In the genomic region with DNA sequence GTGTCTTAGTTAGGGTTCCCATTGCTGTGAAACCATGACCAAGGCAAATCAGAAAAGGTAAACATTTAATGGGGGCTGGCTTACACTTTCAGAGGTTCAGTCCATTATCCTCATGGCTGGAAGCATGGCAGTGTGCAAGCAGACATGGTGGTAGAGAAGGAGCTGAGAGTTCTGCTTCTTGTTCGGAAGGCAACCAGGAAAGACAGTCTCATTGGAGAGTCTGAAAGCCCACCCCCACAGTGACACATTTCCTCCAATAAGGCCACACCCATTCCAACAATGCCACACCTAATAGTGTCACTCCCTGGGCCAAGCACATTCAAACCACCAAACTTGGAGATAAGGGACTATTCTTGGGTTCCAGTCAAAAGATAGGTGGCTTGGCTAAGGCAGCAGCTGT, we compare ENCODE assay signal across 33 mouse cellular contexts. TPM values are rescaled to one million over a fixed set of nuclear protein-coding genes. Genes with fewer than 3 reads are reported as not detected.
DNase-seq lines count a peak whose midpoint lies in the region; ATAC-seq and TF ChIP-seq lines count a peak whose summit lies in the region.
"Had no signal": no experiment of that assay in that cellular context is flagged by ENCODE, and none has a peak within 500 bp of the region (broad histone marks: within the 10 kb centered on the region; RNA-seq: fewer than 3 reads in every experiment).

No protein-coding gene starts in this region.

- peak; percentile 6 to 11 for DNase-seq in heart, adult 18-20 months
- peak; percentile 84 for DNase-seq in CH12.LX (ENCODE audit: extremely low read depth)
- no peak for DNase-seq in ES-E14 (ENCODE audit: low read depth, low spot score)
- no peak for DNase-seq in spleen, adult 12 weeks (ENCODE audit: low spot score)
- DNase-seq in adrenal gland, postnatal 4 days (ENCODE audit: low spot score in 2 of 2): no peak
- DNase-seq: adrenal gland, postnatal 14 days; cerebellum, adult 8-10 months; cerebellum, postnatal 36 days; embryo, embryonic 11 days; gastrocnemius, postnatal 14 days; kidney, adult 18-20 months; kidney, postnatal 36 days; lung, embryonic 14.5 days; lung, postnatal 14 days; midbrain, embryonic 14.5 days; retina, postnatal 1 day; right cerebral cortex, postnatal 14 days; thymus, adult 18-20 months; thymus, postnatal 36 days had no signal

- no peak for TF ChIP-seq CTCF in CH12.LX (conservative IDR thresholded peaks at IDR 0.05 in 1 of 2, IDR thresholded peaks at IDR 0.05 in 1 of 2; ENCODE audit: low read depth in 2 of 2, low read length in 2 of 2)

- no peaks in the 10 kb centered on the region for H3K36me3 ChIP-seq in heart, embryonic 12.5 days
- H3K36me3 ChIP-seq in CH12.LX (replicated peaks in 1 of 2; ENCODE audit: control insufficient read depth in 1 of 2, insufficient read depth in 1 of 2, low read length in 1 of 2) (peaks cover 0 to 20% of the 10 kb centered on the region in 2 experiments), ES-E14 (ENCODE audit: control insufficient read depth, insufficient read depth, low read length, poor library complexity, severe bottlenecking) (no peaks in the 10 kb centered on the region)
- H3K36me3 ChIP-seq: embryonic facial prominence, embryonic 12.5 days; limb, embryonic 12.5 days; liver, embryonic 15.5 days; neural tube, embryonic 15.5 days; stomach, embryonic 15.5 days had no signal

- no peak for TF ChIP-seq RAD21 in CH12.LX (IDR thresholded peaks at IDR 0.05; ENCODE audit: low read depth, low read length)

- no peak for ATAC-seq in heart, embryonic 12.5 days (ENCODE audit: insufficient number of reproducible peaks, low FRiP score)
- ATAC-seq in megakaryocyte progenitor cell, adult 5-6 weeks (replicated peaks; ENCODE audit: poor library complexity): peak; percentile 20; the same call in 1 of the 2 replicates
- ATAC-seq: CD4-positive, CD25-positive, alpha-beta regulatory T cell, adult 4 months; forebrain, embryonic 14.5 days; inflammation-experienced regulatory T-cells, adult 6 months had no signal

- H3K4me2 ChIP-seq in heart, embryonic 12.5 days: no peak overlapping the region
- H3K4me2 ChIP-seq in CH12.LX (ENCODE audit: insufficient read depth, low read depth, poor library complexity, severe bottlenecking): 0 out of 2 replicates have a peak overlapping the region, but pooled peaks have one; percentile 14
- H3K4me2 ChIP-seq: embryonic facial prominence, embryonic 12.5 days; heart, embryonic 11.5 days; hindbrain, embryonic 14.5 days; limb, embryonic 12.5 days; liver, embryonic 15.5 days; lung, embryonic 14.5 days; neural tube, embryonic 15.5 days; stomach, embryonic 15.5 days had no signal

- TF ChIP-seq POLR2A in CH12.LX (IDR thresholded peaks at IDR 0.05; ENCODE audit: low read depth, low read length): peak; percentile 69

- dilution Hi-C loops in CH12.LX (cut with MboI; ENCODE audit: extremely low pct_ligation_motif_present, extremely low pct_unique_long_range_greater_than_20kb, low sequenced_read_pairs): no loop called here

- H3K4me3 ChIP-seq in heart, embryonic 12.5 days: no peak overlapping the region
- H3K4me3 ChIP-seq in CH12.LX (replicated peaks in 1 of 3; ENCODE audit: low read depth in 2 of 3, low read length in 2 of 3, poor library complexity in 1 of 3): peak overlapping the region; percentile 50 to 61 (median 58)
- H3K4me3 ChIP-seq in ES-E14 (ENCODE audit: insufficient read depth in 1 of 2, low read depth in 1 of 2, low read length in 2 of 2, poor library complexity in 1 of 2, severe bottlenecking in 1 of 2): peak overlapping the region; percentile 43 to 77
- H3K4me3 ChIP-seq: embryonic facial prominence, embryonic 12.5 days; layer of hippocampus, adult 2 months; left cerebral cortex, adult 2 months; limb, embryonic 12.5 days; liver, embryonic 15.5 days; neural tube, embryonic 15.5 days; stomach, embryonic 15.5 days had no signal

- H3K79me2 ChIP-seq in CH12.LX (replicated peaks; ENCODE audit: control insufficient read depth, extremely low read depth, insufficient read depth, poor library complexity, severe bottlenecking): no peaks in the 10 kb centered on the region

- no peak for TF ChIP-seq EP300 in CH12.LX (IDR thresholded peaks at IDR 0.05; ENCODE audit: low read length)

- no peaks in the 10 kb centered on the region for H3K9me3 ChIP-seq in heart, embryonic 12.5 days (replicated peaks)
- H3K9me3 ChIP-seq in CH12.LX (replicated peaks; ENCODE audit: low read length) (no peaks in the 10 kb centered on the region), ES-E14 (ENCODE audit: control insufficient read depth, insufficient read depth, low read depth, low read length) (no peaks in the 10 kb centered on the region)
- H3K9me3 ChIP-seq: embryonic facial prominence, embryonic 12.5 days; limb, embryonic 12.5 days; liver, embryonic 15.5 days; neural tube, embryonic 15.5 days; stomach, embryonic 15.5 days had no signal

- no peaks in the 10 kb centered on the region for H3K27me3 ChIP-seq in heart, embryonic 12.5 days (replicated peaks)
- no peaks in the 10 kb centered on the region for H3K27me3 ChIP-seq in CH12.LX (replicated peaks)
- H3K27me3 ChIP-seq: embryonic facial prominence, embryonic 12.5 days; limb, embryonic 12.5 days; liver, embryonic 15.5 days; neural tube, embryonic 15.5 days; stomach, embryonic 15.5 days had no signal

- 86% methylated on average over 1 of the region's 1 CpGs for WGBS in heart, embryonic 12.5 days

- in situ Hi-C loops in CH12.LX (cut with MboI; ENCODE audit: low pct_ligation_motif_present, low pct_unique_long_range_greater_than_20kb, low sequenced_read_pairs) (no loop called here), ES-E14 (cut with MboI; ENCODE audit: low sequenced_read_pairs in 2 of 2, unreplicated experiment in 2 of 2) (no loop called here)

- H3K27ac ChIP-seq in heart, embryonic 12.5 days (ENCODE audit: poor library complexity, severe bottlenecking): no peak overlapping the region
- no peak overlapping the region for H3K27ac ChIP-seq in CH12.LX (ENCODE audit: insufficient read depth, low read depth)
- no peak overlapping the region; the same call in 1 of the 2 replicates for H3K27ac ChIP-seq in ES-E14 (ENCODE audit: insufficient read depth, low read depth, low read length, poor library complexity, severe bottlenecking)
- H3K27ac ChIP-seq: embryonic facial prominence, embryonic 12.5 days; hindbrain, embryonic 14.5 days; layer of hippocampus, adult 2 months; left cerebral cortex, adult 2 months; limb, embryonic 12.5 days; liver, embryonic 15.5 days; neural tube, embryonic 15.5 days; stomach, embryonic 15.5 days had no signal

- peaks cover 13% of the 10 kb centered on the region for H3K4me1 ChIP-seq in heart, embryonic 12.5 days (replicated peaks)
- peaks cover 0 to 29% of the 10 kb centered on the region in 2 experiments; a peak in 1 of 4 replicates for H3K4me1 ChIP-seq in CH12.LX (ENCODE audit: control insufficient read depth in 1 of 2, insufficient read depth in 2 of 2)
- H3K4me1 ChIP-seq in ES-E14 (ENCODE audit: control insufficient read depth in 2 of 2, insufficient read depth in 2 of 2, low read length in 2 of 2, poor library complexity in 1 of 2): peaks cover 9 to 17% of the 10 kb centered on the region in 2 experiments
- H3K4me1 ChIP-seq: liver, embryonic 15.5 days had no signal

- no peak overlapping the region for H3K9ac ChIP-seq in heart, embryonic 12.5 days
- H3K9ac ChIP-seq in CH12.LX (ENCODE audit: insufficient read depth, low read depth) (peak overlapping the region; percentile 49), ES-E14 (ENCODE audit: insufficient read depth, low read depth, low read length, poor library complexity, severe bottlenecking) (peak overlapping the region; percentile 3; the same call in 1 of the 2 replicates)
- H3K9ac ChIP-seq: embryonic facial prominence, embryonic 12.5 days; hindbrain, embryonic 14.5 days; limb, embryonic 12.5 days; liver, embryonic 15.5 days; lung, embryonic 14.5 days; neural tube, embryonic 15.5 days; stomach, embryonic 15.5 days had no signal

TF ChIP-seq in CH12.LX, 34 proteins besides CTCF, POLR2A, EP300 and RAD21:
- TF ChIP-seq TBP (conservative IDR thresholded peaks at IDR 0.05; ENCODE audit: low read depth, low read length) (peak; percentile 72), ZKSCAN1 (IDR thresholded peaks at IDR 0.05; ENCODE audit: borderline replicate concordance, low read depth, low read length) (no peak), NELFE (IDR thresholded peaks at IDR 0.05; ENCODE audit: low read depth, low read length) (0 out of 2 replicates have a peak, but pooled peaks have one; percentile 40)

TF ChIP-seq in ES-E14, 5 proteins besides CTCF, POLR2A, EP300 and RAD21:
- TF ChIP-seq ZC3H11A (IDR thresholded peaks at IDR 0.05; ENCODE audit: borderline replicate concordance, low read depth, low read length) (no peak), CHD2 (IDR thresholded peaks at IDR 0.05; ENCODE audit: low read depth, low read length) (no peak), MAFK (IDR thresholded peaks at IDR 0.05; ENCODE audit: insufficient read depth, low read depth, low read length) (no peak), HCFC1 (IDR thresholded peaks at IDR 0.05; ENCODE audit: borderline replicate concordance, insufficient read depth, low read length) (no peak), ZNF384 (IDR thresholded peaks at IDR 0.05; ENCODE audit: low read depth, low read length) (no peak)

RNA-seq across cellular contexts. Expression of gene Mycn, which starts 39.3 kb away (rescaled TPM):
- 1 to 10 TPM in 1 of 2 experiments, under 1 TPM in 1; 0.62 to 2.0 TPM for total RNA-seq in heart, adult 18-20 months (2021)
- polyA plus RNA-seq in heart, embryonic 12.5 days (2016; fragmentation: Nextera tagmentation; extraction: Ambion mirVana): 75.0 and 75.6 TPM in 2 replicates
- total RNA-seq in CH12.LX (2012; rRNA removed): not detected in 2 replicates
- total RNA-seq in CH12.LX (2014; rRNA removed): not detected in 2 replicates
- polyA plus RNA-seq in CH12.LX (2012; ENCODE audit: insufficient read length, low read depth): not detected in 2 replicates
- total RNA-seq in ES-E14 (2012; rRNA removed): 76.8 and 110 TPM in 2 replicates
- 0.64 and 2.5 TPM in 2 replicates for total RNA-seq in megakaryocyte progenitor cell, adult 5-6 weeks (2015)
- total RNA-seq in megakaryocyte progenitor cell, adult 5-6 weeks (2017): 0.71 and 2.3 TPM in 2 replicates
- total RNA-seq in adrenal gland, postnatal 4 days (2021): 10 to 100 TPM; 12.7 to 21.9 TPM
- polyA plus RNA-seq: CD4-positive, CD25-positive, alpha-beta regulatory T cell, adult 4 months; inflammation-experienced regulatory T-cells, adult 6 months had no signal

Comparison
In these comparisons a context has a peak if more than half of its experiments do, and no peak if none do; other contexts are left out.
1. DNase-seq: peak in heart, adult 18-20 months (2 of 2) and CH12.LX (single experiment); none in ES-E14 (single experiment), spleen, adult 12 weeks (single experiment) and adrenal gland, postnatal 4 days (0 of 2).